ENCODE assay signal across 32 mouse cellular contexts in genomic region chr12:9033140-9033539, GRCm38 (mm10). TPM values are rescaled to one million over a fixed set of nuclear protein-coding genes. Genes with fewer than 3 reads are reported as not detected.
DNase-seq lines count a peak whose midpoint lies in the region; ATAC-seq and TF ChIP-seq lines count a peak whose summit lies in the region.
"Had no signal": no experiment of that assay in that cellular context is flagged by ENCODE, and none has a peak within 500 bp of the region (broad histone marks: within the 10 kb centered on the region; RNA-seq: fewer than 3 reads in every experiment).

No protein-coding gene starts in this region.

- DNase-seq in heart, adult 11 months, result peak; percentile 44
- DNase-seq in heart, adult 18-20 months, result no peak
- no peak for DNase-seq in kidney, postnatal 0 days (ENCODE audit: low spot score)
- no peak for DNase-seq in kidney, adult 11 months
- DNase-seq in midbrain, embryonic 11.5 days (ENCODE audit: low spot score, missing footprints), result peak; percentile 1
- DNase-seq in Patski (ENCODE audit: low read depth, low spot score), result no peak
- DNase-seq in retina, embryonic 14.5 days (ENCODE audit: low spot score), result no peak
- DNase-seq: adrenal gland, postnatal 14 days; cerebellum, adult 11-12 months; cerebellum, adult 9-11 months; embryo, embryonic 11 days; gastrocnemius, adult 2 months; gastrocnemius, postnatal 36 days; heart, postnatal 4 days; kidney, adult 8-10 months; kidney, postnatal 14 days; liver, embryonic 13.5 days; lung, adult 18-20 months; lung, postnatal 14 days; spleen, adult 18-20 months; thymus, adult 18-20 months; thymus, postnatal 36 days had no signal

- H3K27ac ChIP-seq in kidney, postnatal 0 days, result no peak overlapping the region
- no peak overlapping the region for H3K27ac ChIP-seq in midbrain, embryonic 11.5 days (ENCODE audit: low read depth, low read length)
- H3K27ac ChIP-seq in midbrain, embryonic 16.5 days (ENCODE audit: low read length), result no peak overlapping the region
- H3K27ac ChIP-seq: embryonic facial prominence, embryonic 12.5 days; forebrain, embryonic 15.5 days; gastrocnemius, adult 2 months; hindbrain, embryonic 14.5 days; limb, embryonic 10.5 days; limb, embryonic 15.5 days; liver, embryonic 13.5 days; midbrain, embryonic 12.5 days; neural tube, embryonic 15.5 days had no signal

- no peak overlapping the region for H3K9ac ChIP-seq in kidney, postnatal 0 days (ENCODE audit: low read depth, low read length)
- H3K9ac ChIP-seq in midbrain, embryonic 11.5 days (ENCODE audit: low read length), result no peak overlapping the region
- no peak overlapping the region for H3K9ac ChIP-seq in midbrain, embryonic 16.5 days (ENCODE audit: low read depth, low read length)
- H3K9ac ChIP-seq: embryonic facial prominence, embryonic 12.5 days; forebrain, embryonic 15.5 days; hindbrain, embryonic 14.5 days; limb, embryonic 15.5 days; liver, embryonic 13.5 days; midbrain, embryonic 12.5 days; neural tube, embryonic 15.5 days had no signal

- no peak for ATAC-seq in kidney, postnatal 0 days (replicated peaks; ENCODE audit: low FRiP score, low read depth)
- no peak for ATAC-seq in midbrain, embryonic 11.5 days (ENCODE audit: low FRiP score)
- ATAC-seq in midbrain, embryonic 16.5 days, result no peak
- no peak for ATAC-seq in Patski
- ATAC-seq: forebrain, embryonic 15.5 days; inflammation-experienced regulatory T-cells, adult 6 months had no signal

- TF ChIP-seq CTCF in kidney, postnatal 0 days (IDR thresholded peaks at IDR 0.05; ENCODE audit: low read depth), result peak; percentile 35; the same call in 1 of the 2 replicates
- TF ChIP-seq CTCF in Patski (IDR thresholded peaks at IDR 0.05), result peak; percentile 49

- 0 out of 2 replicates have a peak, but pooled peaks cover under 1% of the 10 kb centered on the region for H3K36me3 ChIP-seq in kidney, postnatal 0 days (ENCODE audit: insufficient read depth, low read length)
- no peaks in the 10 kb centered on the region for H3K36me3 ChIP-seq in midbrain, embryonic 11.5 days (ENCODE audit: control insufficient read depth, insufficient read depth, low read length)
- peaks cover under 1% of the 10 kb centered on the region; the same call in 1 of the 2 replicates for H3K36me3 ChIP-seq in midbrain, embryonic 16.5 days (ENCODE audit: control insufficient read depth, insufficient read depth, low read length)
- H3K36me3 ChIP-seq: embryonic facial prominence, embryonic 12.5 days; liver, embryonic 13.5 days had no signal

- in situ Hi-C loops in Patski (cut with MboI; ENCODE audit: low pct_unique_long_range_greater_than_20kb), result no loop called here

- no peaks in the 10 kb centered on the region for H3K9me3 ChIP-seq in kidney, postnatal 0 days (replicated peaks; ENCODE audit: low read length)
- no peaks in the 10 kb centered on the region for H3K9me3 ChIP-seq in midbrain, embryonic 11.5 days (ENCODE audit: control insufficient read depth, low read length)
- no peaks in the 10 kb centered on the region for H3K9me3 ChIP-seq in midbrain, embryonic 16.5 days (replicated peaks; ENCODE audit: control insufficient read depth, low read length, poor library complexity, severe bottlenecking)
- H3K9me3 ChIP-seq: embryonic facial prominence, embryonic 12.5 days; forebrain, embryonic 15.5 days; limb, embryonic 10.5 days; limb, embryonic 15.5 days; liver, embryonic 13.5 days; midbrain, embryonic 12.5 days; neural tube, embryonic 15.5 days had no signal

- no peak overlapping the region for H3K4me3 ChIP-seq in kidney, postnatal 0 days (replicated peaks; ENCODE audit: low read depth, low read length)
- H3K4me3 ChIP-seq in midbrain, embryonic 11.5 days (ENCODE audit: low read depth, low read length), result no peak overlapping the region
- H3K4me3 ChIP-seq in midbrain, embryonic 16.5 days (ENCODE audit: low read depth, low read length), result no peak overlapping the region
- H3K4me3 ChIP-seq: embryonic facial prominence, embryonic 12.5 days; forebrain, embryonic 15.5 days; gastrocnemius, adult 2 months; limb, embryonic 10.5 days; limb, embryonic 15.5 days; liver, embryonic 13.5 days; midbrain, embryonic 12.5 days; neural tube, embryonic 15.5 days had no signal

- H3K27me3 ChIP-seq in kidney, postnatal 0 days (ENCODE audit: insufficient read depth, low read length), result no peaks in the 10 kb centered on the region
- no peaks in the 10 kb centered on the region for H3K27me3 ChIP-seq in midbrain, embryonic 11.5 days (ENCODE audit: control insufficient read depth, insufficient read depth, low read length)
- H3K27me3 ChIP-seq in midbrain, embryonic 16.5 days (ENCODE audit: control insufficient read depth, insufficient read depth, low read depth, low read length), result no peaks in the 10 kb centered on the region
- no peaks in the 10 kb centered on the region for H3K27me3 ChIP-seq in Patski
- H3K27me3 ChIP-seq: CH12.LX; embryonic facial prominence, embryonic 12.5 days; forebrain, embryonic 15.5 days; limb, embryonic 15.5 days; liver, embryonic 13.5 days; midbrain, embryonic 12.5 days; neural tube, embryonic 15.5 days had no signal

- POLR2A ChIA-PET in Patski (lab: Charles Lee), result no interaction called here

- CTCF ChIA-PET in Patski (lab: Charles Lee), result interaction anchor here (1.2 kb wide), 1 partner anchor 270 kb away, joined by 3 read pairs; no protein-coding TSS in a partner anchor

- no peak overlapping the region for H3K4me2 ChIP-seq in kidney, postnatal 0 days (ENCODE audit: low read length)
- no peak overlapping the region for H3K4me2 ChIP-seq in midbrain, embryonic 11.5 days
- H3K4me2 ChIP-seq in midbrain, embryonic 16.5 days (ENCODE audit: low read length), result no peak overlapping the region
- H3K4me2 ChIP-seq: embryonic facial prominence, embryonic 12.5 days; forebrain, embryonic 15.5 days; hindbrain, embryonic 14.5 days; limb, embryonic 15.5 days; liver, embryonic 13.5 days; midbrain, embryonic 12.5 days; neural tube, embryonic 15.5 days had no signal

- H3K4me1 ChIP-seq in kidney, postnatal 0 days (replicated peaks; ENCODE audit: insufficient read depth, low read length), result no peaks in the 10 kb centered on the region
- no peaks in the 10 kb centered on the region for H3K4me1 ChIP-seq in midbrain, embryonic 11.5 days (ENCODE audit: control insufficient read depth, insufficient read depth, low read length)
- peaks cover 6% of the 10 kb centered on the region; the same call in 1 of the 2 replicates for H3K4me1 ChIP-seq in midbrain, embryonic 16.5 days (ENCODE audit: control insufficient read depth, insufficient read depth, low read length)
- H3K4me1 ChIP-seq: limb, embryonic 15.5 days had no signal

RNA-seq across cellular contexts. Expression of gene Ttc32, which starts 3.3 kb away (rescaled TPM):
- total RNA-seq in heart, adult 18-20 months (2021), result 10 to 100 TPM; 24.0 to 29.5 TPM
- polyA plus RNA-seq in kidney, postnatal 0 days (2015; fragmentation: Nextera tagmentation; extraction: Ambion mirVana), result 29.2 and 34.8 TPM in 2 replicates
- polyA plus RNA-seq in midbrain, embryonic 11.5 days (2014; fragmentation: Nextera tagmentation; extraction: Ambion mirVana), result 24.0 and 26.2 TPM in 2 replicates
- polyA plus RNA-seq in midbrain, embryonic 16.5 days (2015; fragmentation: Nextera tagmentation; extraction: Ambion mirVana), result 6.0 and 7.0 TPM in 2 replicates
- polyA plus RNA-seq in Patski (2021), result 14.7 TPM

RNA-seq across cellular contexts. Expression of gene Wdr35, which starts 59.4 kb away (rescaled TPM):
- 10 to 100 TPM; 10.2 to 10.5 TPM for total RNA-seq in heart, adult 18-20 months (2021)
- 12.4 and 15.2 TPM in 2 replicates for polyA plus RNA-seq in kidney, postnatal 0 days (2015; fragmentation: Nextera tagmentation; extraction: Ambion mirVana)
- polyA plus RNA-seq in midbrain, embryonic 11.5 days (2014; fragmentation: Nextera tagmentation; extraction: Ambion mirVana), result 23.3 and 25.7 TPM in 2 replicates
- 25.4 and 25.5 TPM in 2 replicates for polyA plus RNA-seq in midbrain, embryonic 16.5 days (2015; fragmentation: Nextera tagmentation; extraction: Ambion mirVana)
- polyA plus RNA-seq in Patski (2021), result 41.7 TPM

Comparison
In these comparisons a context has a peak if more than half of its experiments do, and no peak if none do; other contexts are left out.
1. DNase-seq: peak in heart, adult 11 months (single experiment) and midbrain, embryonic 11.5 days (single experiment); none in heart, adult 18-20 months (0 of 2), kidney, postnatal 0 days (single experiment), kidney, adult 11 months (single experiment), Patski (single experiment) and retina, embryonic 14.5 days (single experiment).